Mouse (Mus musculus) cerebellum, adult 2 months (tissue): ENCODE measurements at regions not wholly inside any gene's neighbourhood (a gene's known extent, or its start where the extent isn't known, plus 50 kb on each side); places are given as distances from the start of the nearest gene placed in this dataset.

Source experiments
- DNase-seq, 2 experiments: peaks; one replicate each; pipeline ENCODE4 v3.0.0; 2021
- H3K27ac ChIP-seq: fragments of 200-500 bp; 2 replicates; pipeline ENCODE4 v1.5.1; 2012; ENCODE audit warnings: low read length, control low read depth, inconsistent platforms; ENCODE audit not compliant: insufficient read depth
- H3K27me3 ChIP-seq: fragments of 200-500 bp; 2 replicates; pipeline ENCODE4 v1.6.1; 2012; ENCODE audit warnings: inconsistent platforms, mild to moderate bottlenecking, low read length, moderate library complexity; ENCODE audit not compliant: control insufficient read depth, insufficient read depth
- H3K4me1 ChIP-seq: fragments of 200-500 bp; 2 replicates; pipeline ENCODE4 v1.6.1; 2011; ENCODE audit warnings: low read length; ENCODE audit not compliant: control insufficient read depth, insufficient read depth
- H3K4me3 ChIP-seq: fragments of 200-500 bp; replicated peaks from 2 replicates; pipeline ENCODE3; 2011; ENCODE audit warnings: mild to moderate bottlenecking, low read depth, low read length, control low read depth; ENCODE audit not compliant: insufficient read depth
- CTCF ChIP-seq: fragments of 200-500 bp; IDR thresholded peaks from 2 replicates; pipeline ENCODE4 v1.5.1; 2011; ENCODE audit warnings: low read depth, mild to moderate bottlenecking, control low read depth, low read length, moderate library complexity, borderline replicate concordance; ENCODE audit not compliant: insufficient read depth
- POLR2A ChIP-seq: fragments of 200-500 bp; IDR thresholded peaks from 2 replicates; pipeline ENCODE4 v1.6.1; 2011; ENCODE audit warnings: low read length, control low read depth, borderline replicate concordance; ENCODE audit not compliant: insufficient read depth
- WGBS: fragments of 180-500 bp; shearing (Covaris S2); methylation state at CpG from one replicate; pipeline ENCODE4 v1.1.7; 2018; 5-methylcytosine and 5-hydroxymethylcytosine counted together

DNA sequence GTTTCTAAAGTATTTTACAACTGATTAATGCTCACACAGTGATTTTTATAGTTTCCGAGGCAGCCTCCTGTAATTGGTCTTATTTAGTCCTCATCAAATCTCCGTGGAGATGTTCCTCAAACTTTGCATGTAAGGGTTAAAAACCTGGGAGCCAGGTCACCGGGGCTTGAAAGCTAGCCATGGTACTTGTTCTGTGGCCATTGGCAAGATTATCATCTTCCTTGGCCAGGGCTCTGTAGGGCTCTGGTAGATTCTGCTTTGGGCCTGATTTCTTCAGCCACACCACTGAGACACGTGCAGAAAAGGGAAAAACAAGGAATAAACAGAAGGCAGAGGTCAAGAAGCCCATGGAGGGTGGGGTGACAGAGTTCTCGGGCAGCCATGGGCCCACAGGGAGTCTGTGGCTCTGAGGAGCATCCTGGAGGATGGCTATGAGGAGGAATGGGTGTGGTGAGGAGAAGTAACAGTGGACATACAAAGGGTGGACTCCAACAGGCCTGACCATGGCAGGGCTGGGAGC is 50.7 kb upstream of the Eps8l3 start:
- TF ChIP-seq CTCF (no peak), POLR2A (no peak)
- no peak for DNase-seq
- Histone ChIP-seq H3K4me3 (no peak overlapping the region), H3K27me3 (no peaks in the 10 kb centered on the region), H3K27ac (no peak overlapping the region), H3K4me1 (no peaks in the 10 kb centered on the region)
- 41% methylated on average over 5 of the region's 5 CpGs for WGBS

DNA sequence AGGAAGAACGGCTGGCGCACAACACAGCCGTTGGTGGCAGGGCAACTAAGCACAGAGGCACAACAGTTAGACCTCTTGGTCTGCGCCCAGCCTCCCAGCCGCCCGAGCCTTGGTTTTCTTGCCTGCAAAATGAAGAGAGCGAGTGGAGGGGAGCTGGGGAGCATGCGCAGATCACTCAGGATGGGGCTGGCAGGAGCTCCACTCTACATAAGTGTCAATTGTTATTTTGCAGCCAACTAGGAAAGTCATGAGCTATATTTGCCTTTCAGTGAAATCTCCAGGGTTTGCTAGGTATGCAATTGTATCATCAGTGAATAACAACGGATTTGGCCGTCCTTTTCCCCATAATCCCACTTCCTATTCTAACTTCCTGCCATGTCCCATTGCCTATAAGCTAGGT is 51.6 kb upstream of the Eps8l3 start:
- peak in 1 of 2 experiments; percentile 21 for DNase-seq
- no peaks in the 10 kb centered on the region; the same call in 1 of the 2 replicates for H3K27me3 ChIP-seq
- 57% methylated on average over 10 of the region's 10 CpGs for WGBS
- H3K4me1 ChIP-seq = no peaks in the 10 kb centered on the region
- no peak overlapping the region for H3K27ac ChIP-seq
- H3K4me3 ChIP-seq = peak overlapping the region; percentile 0
- no peak for TF ChIP-seq POLR2A
- TF ChIP-seq CTCF = no peak

DNA sequence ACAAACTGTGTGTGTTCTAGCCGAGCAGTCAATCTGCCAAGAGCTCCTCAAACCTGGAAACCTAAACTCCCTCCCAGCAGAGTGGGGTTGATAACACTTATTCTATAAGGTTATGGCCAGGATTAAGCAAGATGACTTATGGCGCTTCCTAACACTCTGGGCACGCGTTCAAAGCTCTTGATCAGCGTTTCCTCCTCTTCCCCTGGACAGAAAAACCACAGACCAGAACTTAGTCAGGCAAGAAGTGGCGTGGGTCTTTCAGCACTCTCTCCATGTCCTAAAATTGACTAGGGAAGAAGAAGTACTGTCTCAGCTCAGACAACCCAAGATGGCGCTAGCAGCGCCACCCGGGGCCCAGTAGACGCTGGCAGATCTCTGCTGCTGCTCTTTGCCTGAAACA is 52.7 kb upstream of the Eps8l3 start:
- Histone ChIP-seq H3K27ac (no peak overlapping the region), H3K4me3 (no peak overlapping the region), H3K27me3 (no peaks in the 10 kb centered on the region; the same call in 1 of the 2 replicates), H3K4me1 (no peaks in the 10 kb centered on the region)
- WGBS = 89% methylated on average over 10 of the region's 10 CpGs
- no peak for DNase-seq
- no peak for TF ChIP-seq CTCF
- no peak for TF ChIP-seq POLR2A

DNA sequence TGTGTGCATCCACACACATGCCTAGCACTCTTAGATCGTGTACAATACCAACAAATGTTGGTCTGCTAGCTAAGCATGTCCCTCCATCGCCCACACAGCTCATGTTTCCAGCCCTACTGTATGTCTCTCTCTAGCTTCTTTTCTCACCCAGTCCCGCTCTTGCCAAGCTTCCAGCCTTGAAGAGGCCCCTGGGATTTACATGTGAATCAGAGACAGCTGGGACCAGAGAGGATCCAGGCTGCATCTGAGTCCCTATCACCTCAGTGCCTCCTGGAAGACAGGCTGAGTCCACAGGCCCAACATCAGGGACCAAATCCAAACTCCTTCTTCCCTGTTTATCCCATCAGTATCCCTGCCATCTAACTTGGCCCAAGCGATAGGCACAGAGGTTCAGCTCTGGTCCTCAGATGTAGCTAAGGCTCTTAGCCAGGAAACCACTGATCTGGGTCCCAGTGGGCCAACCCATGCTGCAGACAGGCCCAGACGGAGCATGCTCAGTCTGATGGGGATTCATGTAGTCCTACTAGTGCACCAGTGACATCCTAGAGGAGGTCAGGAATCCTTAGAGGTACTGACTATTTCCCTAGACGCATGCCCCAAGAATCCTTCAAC is 53.3 kb upstream of the Eps8l3 start:
- DNase-seq = no peak
- H3K4me1 ChIP-seq = no peaks in the 10 kb centered on the region
- no peak overlapping the region for H3K27ac ChIP-seq
- TF ChIP-seq CTCF (no peak), POLR2A (no peak)
- H3K27me3 ChIP-seq = no peaks in the 10 kb centered on the region; the same call in 1 of the 2 replicates
- no peak overlapping the region for H3K4me3 ChIP-seq
- 70% methylated on average over 6 of the region's 6 CpGs for WGBS

DNA sequence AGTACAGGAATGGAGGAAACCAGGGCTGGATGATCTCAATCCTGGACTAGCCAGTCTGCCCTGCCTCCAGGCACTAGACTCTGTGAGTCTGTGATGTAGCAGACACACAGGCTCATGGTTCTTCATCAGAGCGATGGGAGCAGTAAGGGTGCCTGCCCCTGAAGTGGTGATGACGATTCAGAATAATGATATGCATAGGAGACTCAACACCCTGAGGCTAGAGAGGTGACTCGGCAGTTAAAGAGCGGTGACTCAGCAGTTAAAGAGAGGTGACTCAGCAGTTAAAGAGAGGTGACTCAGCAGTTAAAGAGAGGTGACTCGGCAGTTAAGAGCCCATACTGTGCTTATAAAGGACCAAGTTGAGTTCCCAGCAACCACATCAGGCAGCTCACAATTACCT is 53.9 kb upstream of the Eps8l3 start:
- 91% methylated on average over 5 of the region's 5 CpGs for WGBS

DNA sequence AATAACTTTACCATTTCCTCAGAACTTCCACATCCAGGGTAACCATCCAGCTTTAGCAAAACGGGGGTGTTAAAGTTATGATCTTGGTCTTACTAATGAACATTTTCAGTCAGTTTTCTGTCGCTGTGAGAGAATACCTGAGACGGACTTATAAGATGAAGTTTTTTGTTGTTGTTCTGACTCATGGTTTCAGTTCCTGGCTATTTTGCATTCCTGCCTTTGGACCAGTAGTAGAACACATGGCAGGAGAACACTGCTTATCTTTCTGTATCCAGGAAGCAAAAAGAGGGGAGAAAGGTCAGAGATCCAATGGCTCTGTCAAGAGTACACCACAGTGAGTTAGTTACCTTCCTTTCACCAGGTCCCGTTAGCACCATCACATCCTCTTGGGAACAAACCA is 54.5 kb upstream of the Eps8l3 start:
- no peak overlapping the region for H3K27ac ChIP-seq
- no peak for TF ChIP-seq CTCF
- TF ChIP-seq POLR2A = no peak
- 96% methylated on average over 4 of the region's 4 CpGs for WGBS
- no peak for DNase-seq
- no peaks in the 10 kb centered on the region for H3K4me1 ChIP-seq
- H3K4me3 ChIP-seq = no peak overlapping the region
- no peaks in the 10 kb centered on the region; the same call in 1 of the 2 replicates for H3K27me3 ChIP-seq

More for the DNA sequence above, 53.9 kb upstream of the Eps8l3 start:
- TF ChIP-seq CTCF (no peak), POLR2A (no peak)
- no peaks in the 10 kb centered on the region; the same call in 1 of the 2 replicates for H3K27me3 ChIP-seq
- H3K4me3 ChIP-seq = no peak overlapping the region
- DNase-seq = no peak
- H3K27ac ChIP-seq = no peak overlapping the region
- no peaks in the 10 kb centered on the region for H3K4me1 ChIP-seq

DNA sequence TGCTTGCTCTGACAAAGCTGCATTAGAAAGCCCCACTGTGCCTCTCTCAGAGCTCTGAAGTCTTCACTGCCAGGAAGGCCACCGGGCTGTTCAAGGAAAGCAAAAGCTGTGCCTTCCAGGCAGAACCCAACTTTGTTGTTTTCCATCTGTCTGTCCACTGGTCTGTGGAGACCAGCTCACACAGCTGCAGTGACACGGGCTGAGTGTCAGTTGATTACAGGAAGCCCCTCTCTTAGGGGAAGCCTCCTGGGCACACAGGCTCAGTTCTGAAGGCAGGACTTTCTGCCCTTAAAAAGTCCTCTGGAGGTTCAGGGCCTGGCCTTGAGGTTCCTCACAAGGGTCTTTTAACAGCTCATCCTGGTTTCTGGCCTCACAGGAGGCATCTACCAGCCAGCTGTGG is 55.1 kb upstream of the Eps8l3 start:
- Histone ChIP-seq H3K4me1 (no peaks in the 10 kb centered on the region), H3K27ac (no peak overlapping the region), H3K4me3 (no peak overlapping the region), H3K27me3 (no peaks in the 10 kb centered on the region; the same call in 1 of the 2 replicates)
- WGBS = 86% methylated on average over 2 of the region's 2 CpGs
- no peak for DNase-seq
- TF ChIP-seq CTCF (no peak), POLR2A (no peak)

DNA sequence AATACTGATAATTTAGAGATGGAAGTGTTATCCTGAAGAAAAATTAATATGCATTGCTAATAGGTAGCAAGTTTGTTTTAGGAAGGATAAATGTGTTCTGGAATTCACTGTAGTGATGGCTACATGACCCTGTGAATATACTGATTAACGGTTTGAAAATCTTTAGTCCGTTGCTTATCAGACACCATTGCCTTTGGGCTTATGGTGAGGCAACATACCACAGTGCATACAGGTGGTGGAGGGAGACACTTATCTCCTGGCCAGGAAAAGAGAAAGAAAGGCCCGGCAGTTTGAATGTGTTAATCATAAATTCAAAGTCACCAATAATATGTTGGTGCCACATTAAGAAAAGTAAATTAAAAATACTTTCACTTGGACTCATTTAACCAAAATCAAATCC is 57.4 kb upstream of the Eps8l3 start:
- Histone ChIP-seq H3K4me3 (no peak overlapping the region), H3K27ac (no peak overlapping the region), H3K4me1 (no peaks in the 10 kb centered on the region), H3K27me3 (no peaks in the 10 kb centered on the region; the same call in 1 of the 2 replicates)
- no peak for DNase-seq
- TF ChIP-seq CTCF (no peak), POLR2A (no peak)
- 96% methylated on average over 3 of the region's 3 CpGs for WGBS
